Mouse (Mus musculus): Measurements from ENCODE around the gene Kcp. TPM values are rescaled to one million over a fixed set of nuclear protein-coding genes. Genes with fewer than 3 reads are reported as not detected.

The Kcp gene
- polyA plus RNA-seq (2015; fragmentation: Nextera tagmentation; extraction: Ambion mirVana) = 9.2 and 9.5 TPM in 2 replicates

GRCm38 (mm10) chr6:29507447-29508309, at the start of gene Kcp:
TSS of gene Kcp (minus strand) at chr6:29507952.
- under 1% methylated on average over 43 of the region's 47 CpGs for WGBS
- peaks cover 10% of the 10 kb centered on the region; the same call in 1 of the 2 replicates for H3K27me3 ChIP-seq (ENCODE audit: control insufficient read depth, insufficient read depth, low read length)
- H3K36me3 ChIP-seq (ENCODE audit: control insufficient read depth, insufficient read depth) = no peaks in the 10 kb centered on the region
- H3K27ac ChIP-seq (ENCODE audit: low read length) = no peak within 1 kb of the TSS
- H3K4me2 ChIP-seq (ENCODE audit: low read depth, low read length) = peak within 1 kb of the TSS; percentile 81
- H3K9me3 ChIP-seq (replicated peaks; ENCODE audit: control insufficient read depth, low read length) = no peaks in the 10 kb centered on the region
- H3K4me3 ChIP-seq (ENCODE audit: low read length) = peak within 1 kb of the TSS; percentile 66
- ATAC-seq (replicated peaks; ENCODE audit: extremely low read depth, insufficient read depth, low FRiP score) = peak; percentile 52
- H3K4me1 ChIP-seq (ENCODE audit: control insufficient read depth, insufficient read depth, low read length) = peaks cover 2% of the 10 kb centered on the region
- peak within 1 kb of the TSS; percentile 73 for H3K9ac ChIP-seq (ENCODE audit: low read length)

GRCm38 (mm10) chr6:29557112-29557511, 49.4 kb upstream of the Kcp start:
- no peak for ATAC-seq (replicated peaks; ENCODE audit: extremely low read depth, insufficient read depth, low FRiP score)
- Histone ChIP-seq H3K4me2 (ENCODE audit: low read depth, low read length) (no peak overlapping the region), H3K9me3 (replicated peaks; ENCODE audit: control insufficient read depth, low read length) (no peaks in the 10 kb centered on the region), H3K4me1 (ENCODE audit: control insufficient read depth, insufficient read depth, low read length) (no peaks in the 10 kb centered on the region), H3K27ac (ENCODE audit: low read length) (no peak overlapping the region), H3K36me3 (ENCODE audit: control insufficient read depth, insufficient read depth) (peaks cover 44% of the 10 kb centered on the region), H3K4me3 (ENCODE audit: low read length) (no peak overlapping the region), H3K27me3 (ENCODE audit: control insufficient read depth, insufficient read depth, low read length) (no peaks in the 10 kb centered on the region), H3K9ac (ENCODE audit: low read length) (no peak overlapping the region)
- WGBS = 93% methylated on average over 2 of the region's 2 CpGs

DNA sequence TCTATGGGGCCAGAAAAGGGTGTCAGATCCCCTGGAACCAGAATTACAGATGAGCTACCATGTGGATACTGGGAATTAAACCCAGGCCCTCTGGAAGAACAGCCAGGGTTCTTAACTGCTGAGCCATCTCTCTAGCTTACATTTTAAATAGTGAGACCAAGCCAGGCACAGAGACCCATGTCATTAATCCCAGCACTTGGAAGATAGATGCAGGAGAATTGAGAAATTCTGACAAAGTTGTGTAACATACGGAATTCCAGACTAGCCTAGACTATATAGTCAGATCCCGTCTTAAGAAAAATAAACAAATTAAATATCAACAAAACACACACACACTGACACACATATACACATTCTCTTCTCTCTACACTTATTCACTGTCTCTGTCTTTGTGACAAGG, 44.8 kb upstream of the Kcp start:
- Histone ChIP-seq H3K4me2 (ENCODE audit: low read depth, low read length) (no peak overlapping the region), H3K9me3 (replicated peaks; ENCODE audit: control insufficient read depth, low read length) (no peaks in the 10 kb centered on the region), H3K36me3 (ENCODE audit: control insufficient read depth, insufficient read depth) (peaks cover 44% of the 10 kb centered on the region), H3K27me3 (ENCODE audit: control insufficient read depth, insufficient read depth, low read length) (no peaks in the 10 kb centered on the region), H3K27ac (ENCODE audit: low read length) (no peak overlapping the region), H3K4me3 (ENCODE audit: low read length) (no peak overlapping the region), H3K4me1 (ENCODE audit: control insufficient read depth, insufficient read depth, low read length) (no peaks in the 10 kb centered on the region), H3K9ac (ENCODE audit: low read length) (no peak overlapping the region)
- WGBS = 86% methylated on average over 2 of the region's 2 CpGs
- no peak for ATAC-seq (replicated peaks; ENCODE audit: extremely low read depth, insufficient read depth, low FRiP score)

- Histone ChIP-seq H3K9ac (ENCODE audit: low read length) (no peak overlapping the region), H3K27me3 (ENCODE audit: control insufficient read depth, insufficient read depth, low read length) (no peaks in the 10 kb centered on the region), H3K4me1 (ENCODE audit: control insufficient read depth, insufficient read depth, low read length) (no peaks in the 10 kb centered on the region), H3K4me3 (ENCODE audit: low read length) (no peak overlapping the region), H3K9me3 (replicated peaks; ENCODE audit: control insufficient read depth, low read length) (peaks cover 3% of the 10 kb centered on the region; the same call in 1 of the 2 replicates), H3K4me2 (ENCODE audit: low read depth, low read length) (no peak overlapping the region), H3K27ac (ENCODE audit: low read length) (no peak overlapping the region), H3K36me3 (ENCODE audit: control insufficient read depth, insufficient read depth) (peaks cover 55% of the 10 kb centered on the region)
- 83% methylated on average over 1 of the region's 1 CpGs for WGBS
- no peak for ATAC-seq (replicated peaks; ENCODE audit: extremely low read depth, insufficient read depth, low FRiP score)
Observed at GRCm38 (mm10) chr6:29548086-29548485, 40.3 kb upstream of the Kcp start.

DNA sequence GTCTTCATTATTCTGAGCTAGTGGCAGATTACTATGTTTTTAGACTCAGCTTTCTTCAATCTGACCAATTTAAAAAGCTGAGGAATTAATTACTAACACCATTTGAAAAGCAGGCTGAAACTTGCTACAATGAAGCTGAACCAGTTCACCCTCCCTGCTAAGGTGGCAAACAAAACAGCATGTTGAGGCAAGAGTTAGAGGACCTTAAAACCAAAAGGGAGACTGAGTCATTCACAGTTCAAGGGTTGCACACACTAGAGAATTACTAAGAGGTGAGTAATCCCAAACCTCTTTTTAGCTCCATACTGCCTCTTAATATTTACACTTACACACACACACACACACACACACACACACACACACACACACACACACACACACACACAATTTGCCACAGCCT, 39.8 kb upstream of the Kcp start:
- no peak overlapping the region for H3K4me3 ChIP-seq (ENCODE audit: low read length)
- H3K4me1 ChIP-seq (ENCODE audit: control insufficient read depth, insufficient read depth, low read length) = no peaks in the 10 kb centered on the region
- peaks cover 60% of the 10 kb centered on the region for H3K36me3 ChIP-seq (ENCODE audit: control insufficient read depth, insufficient read depth)
- no peak overlapping the region for H3K4me2 ChIP-seq (ENCODE audit: low read depth, low read length)
- ATAC-seq (replicated peaks; ENCODE audit: extremely low read depth, insufficient read depth, low FRiP score) = no peak
- no peak overlapping the region for H3K27ac ChIP-seq (ENCODE audit: low read length)
- H3K27me3 ChIP-seq (ENCODE audit: control insufficient read depth, insufficient read depth, low read length) = no peaks in the 10 kb centered on the region
- H3K9ac ChIP-seq (ENCODE audit: low read length) = no peak overlapping the region
- peaks cover 3% of the 10 kb centered on the region; the same call in 1 of the 2 replicates for H3K9me3 ChIP-seq (replicated peaks; ENCODE audit: control insufficient read depth, low read length)

DNA sequence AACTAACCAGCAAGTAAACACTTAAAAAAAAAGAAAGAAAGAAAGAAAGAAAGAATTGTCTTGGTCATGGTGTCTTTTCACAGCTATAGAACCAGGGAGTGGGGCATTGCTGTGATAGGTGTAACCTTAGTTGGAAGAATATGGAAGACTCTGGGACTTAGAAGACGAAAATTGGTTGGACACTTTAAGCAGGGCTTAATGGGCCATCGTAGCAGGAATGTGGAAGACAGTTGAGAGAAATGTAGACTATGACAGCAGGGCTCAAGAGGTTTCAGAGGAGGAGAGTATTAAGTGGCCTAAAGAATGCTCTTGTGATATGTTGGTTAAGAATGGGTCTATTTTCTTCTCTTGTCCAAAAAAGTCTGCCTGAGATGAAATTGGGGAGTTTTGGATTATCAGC, 37.9 kb upstream of the Kcp start:
- ATAC-seq (replicated peaks; ENCODE audit: extremely low read depth, insufficient read depth, low FRiP score) = no peak
- WGBS = 91% methylated on average over 2 of the region's 2 CpGs

GRCm38 (mm10) chr6:29540956-29541355, 33.2 kb upstream of the Kcp start:
- H3K36me3 ChIP-seq (ENCODE audit: control insufficient read depth, insufficient read depth) = peaks cover 40% of the 10 kb centered on the region
- H3K9ac ChIP-seq (ENCODE audit: low read length) = no peak overlapping the region
- H3K9me3 ChIP-seq (replicated peaks; ENCODE audit: control insufficient read depth, low read length) = peaks cover 3% of the 10 kb centered on the region; the same call in 1 of the 2 replicates
- 0 out of 2 replicates have a peak, but pooled peaks cover under 1% of the 10 kb centered on the region for H3K4me1 ChIP-seq (ENCODE audit: control insufficient read depth, insufficient read depth, low read length)
- no peaks in the 10 kb centered on the region for H3K27me3 ChIP-seq (ENCODE audit: control insufficient read depth, insufficient read depth, low read length)
- no peak overlapping the region for H3K4me3 ChIP-seq (ENCODE audit: low read length)
- 94% methylated on average over 1 of the region's 1 CpGs for WGBS
- no peak for ATAC-seq (replicated peaks; ENCODE audit: extremely low read depth, insufficient read depth, low FRiP score)
- no peak overlapping the region for H3K27ac ChIP-seq (ENCODE audit: low read length)
- H3K4me2 ChIP-seq (ENCODE audit: low read depth, low read length) = no peak overlapping the region

More for the DNA sequence above, 37.9 kb upstream of the Kcp start:
- Histone ChIP-seq H3K4me2 (ENCODE audit: low read depth, low read length) (no peak overlapping the region), H3K27me3 (ENCODE audit: control insufficient read depth, insufficient read depth, low read length) (no peaks in the 10 kb centered on the region), H3K9ac (ENCODE audit: low read length) (no peak overlapping the region), H3K36me3 (ENCODE audit: control insufficient read depth, insufficient read depth) (peaks cover 48% of the 10 kb centered on the region), H3K4me3 (ENCODE audit: low read length) (no peak overlapping the region), H3K27ac (ENCODE audit: low read length) (no peak overlapping the region), H3K9me3 (replicated peaks; ENCODE audit: control insufficient read depth, low read length) (peaks cover 3% of the 10 kb centered on the region; the same call in 1 of the 2 replicates), H3K4me1 (ENCODE audit: control insufficient read depth, insufficient read depth, low read length) (no peaks in the 10 kb centered on the region)

DNA sequence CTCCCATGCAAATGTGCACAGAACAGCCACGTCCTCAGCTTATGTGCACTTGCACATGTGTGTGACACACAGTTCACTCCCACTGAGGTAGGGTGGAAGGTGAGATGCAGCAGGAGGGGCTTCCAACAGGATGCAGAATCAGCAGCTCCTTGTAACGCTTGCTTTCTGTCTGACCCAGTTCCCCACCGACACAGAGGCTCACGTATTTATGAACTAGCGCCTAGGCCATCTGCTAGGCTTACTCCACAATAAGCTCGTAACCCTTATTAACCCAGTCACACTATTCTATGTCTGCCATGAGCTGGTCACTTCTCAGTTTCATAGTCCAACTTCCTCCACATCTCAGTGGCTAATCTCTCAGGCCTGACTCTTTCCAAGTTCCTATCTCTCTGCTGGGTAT, 32.5 kb upstream of the Kcp start:
- Histone ChIP-seq H3K36me3 (ENCODE audit: control insufficient read depth, insufficient read depth) (peaks cover 33% of the 10 kb centered on the region), H3K27me3 (ENCODE audit: control insufficient read depth, insufficient read depth, low read length) (no peaks in the 10 kb centered on the region), H3K4me3 (ENCODE audit: low read length) (no peak overlapping the region), H3K4me2 (ENCODE audit: low read depth, low read length) (no peak overlapping the region), H3K9ac (ENCODE audit: low read length) (no peak overlapping the region), H3K27ac (ENCODE audit: low read length) (no peak overlapping the region), H3K9me3 (replicated peaks; ENCODE audit: control insufficient read depth, low read length) (peaks cover 3% of the 10 kb centered on the region; the same call in 1 of the 2 replicates), H3K4me1 (ENCODE audit: control insufficient read depth, insufficient read depth, low read length) (peaks cover 7% of the 10 kb centered on the region; the same call in 1 of the 2 replicates)
- no peak for ATAC-seq (replicated peaks; ENCODE audit: extremely low read depth, insufficient read depth, low FRiP score)
- WGBS = 87% methylated on average over 6 of the region's 6 CpGs

DNA sequence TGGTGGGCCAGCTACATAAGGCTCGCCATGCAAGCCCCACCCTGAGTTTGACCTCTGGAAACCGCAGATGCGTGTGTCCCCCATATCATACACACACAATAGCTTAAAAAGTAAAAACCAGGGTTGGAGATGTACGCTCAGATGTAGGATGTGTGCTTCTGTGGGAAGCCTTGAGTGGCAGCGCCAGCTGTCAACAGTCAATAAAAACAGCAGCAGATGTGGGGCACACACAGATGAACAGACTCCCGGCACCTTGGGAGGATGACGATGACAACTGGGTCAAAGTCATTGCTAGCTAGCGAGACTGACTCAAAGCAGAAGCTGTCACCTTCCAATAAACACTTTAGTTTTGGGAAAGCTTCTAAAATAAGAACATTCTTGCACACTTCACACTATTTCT, 31.8 kb upstream of the Kcp start:
- no peak for ATAC-seq (replicated peaks; ENCODE audit: extremely low read depth, insufficient read depth, low FRiP score)

More for the DNA sequence above, 31.8 kb upstream of the Kcp start:
- peaks cover 9% of the 10 kb centered on the region; the same call in 1 of the 2 replicates for H3K4me1 ChIP-seq (ENCODE audit: control insufficient read depth, insufficient read depth, low read length)
- no peaks in the 10 kb centered on the region for H3K27me3 ChIP-seq (ENCODE audit: control insufficient read depth, insufficient read depth, low read length)
- no peaks in the 10 kb centered on the region for H3K9me3 ChIP-seq (replicated peaks; ENCODE audit: control insufficient read depth, low read length)
- no peak overlapping the region for H3K9ac ChIP-seq (ENCODE audit: low read length)
- peaks cover 27% of the 10 kb centered on the region for H3K36me3 ChIP-seq (ENCODE audit: control insufficient read depth, insufficient read depth)
- no peak overlapping the region for H3K4me2 ChIP-seq (ENCODE audit: low read depth, low read length)
- 75% methylated on average over 8 of the region's 8 CpGs for WGBS
- no peak overlapping the region for H3K27ac ChIP-seq (ENCODE audit: low read length)
- H3K4me3 ChIP-seq (ENCODE audit: low read length) = no peak overlapping the region

All from heart, embryonic 16.5 days (tissue).